Mouse (Mus musculus): Measurements from ENCODE around the gene Git2. TPM values are rescaled to one million over a fixed set of nuclear protein-coding genes. Genes with fewer than 3 reads are reported as not detected.

The Git2 gene
- polyA plus RNA-seq, 1 experiment from 2014 or later, result 29.9 TPM

GRCm38 (mm10) chr5:114720784-114721183, 54.5 kb downstream of the Git2 start:
- H3K27ac ChIP-seq (ENCODE audit: low read length), result no peak overlapping the region

GRCm38 (mm10) chr5:114719928-114720270, 55.4 kb downstream of the Git2 start:
- WGBS, result 94% methylated on average over 6 of the region's 6 CpGs
- no peaks in the 10 kb centered on the region; the same call in 1 of the 2 replicates for H3K36me3 ChIP-seq (ENCODE audit: control insufficient read depth, insufficient read depth, low read length)

More at GRCm38 (mm10) chr5:114720784-114721183, 54.5 kb downstream of the Git2 start:
- peaks cover 5% of the 10 kb centered on the region; the same call in 1 of the 2 replicates for H3K4me1 ChIP-seq (ENCODE audit: control insufficient read depth, insufficient read depth, low read length)
- no peaks in the 10 kb centered on the region for H3K27me3 ChIP-seq (replicated peaks; ENCODE audit: control insufficient read depth, insufficient read depth, low read length)
- WGBS, result 91% methylated on average over 11 of the region's 11 CpGs
- ATAC-seq, result no peak
- no peak overlapping the region for H3K4me3 ChIP-seq (ENCODE audit: low read length)
- H3K4me2 ChIP-seq (ENCODE audit: low read depth, low read length), result no peak overlapping the region
- H3K9me3 ChIP-seq (ENCODE audit: control insufficient read depth, low read length), result peaks cover 4% of the 10 kb centered on the region; the same call in 1 of the 2 replicates
- H3K9ac ChIP-seq (ENCODE audit: low read depth, low read length), result no peak overlapping the region
- no peaks in the 10 kb centered on the region; the same call in 1 of the 2 replicates for H3K36me3 ChIP-seq (ENCODE audit: control insufficient read depth, insufficient read depth, low read length)

GRCm38 (mm10) chr5:114719003-114719927, 56.1 kb downstream of the Git2 start:
- no peak overlapping the region for H3K4me2 ChIP-seq (ENCODE audit: low read depth, low read length)

More at GRCm38 (mm10) chr5:114719928-114720270, 55.4 kb downstream of the Git2 start:
- ATAC-seq, result no peak
- no peak overlapping the region for H3K4me3 ChIP-seq (ENCODE audit: low read length)
- no peak overlapping the region for H3K4me2 ChIP-seq (ENCODE audit: low read depth, low read length)
- H3K27me3 ChIP-seq (replicated peaks; ENCODE audit: control insufficient read depth, insufficient read depth, low read length), result no peaks in the 10 kb centered on the region
- no peak overlapping the region for H3K27ac ChIP-seq (ENCODE audit: low read length)
- peaks cover 4% of the 10 kb centered on the region; the same call in 1 of the 2 replicates for H3K9me3 ChIP-seq (ENCODE audit: control insufficient read depth, low read length)
- H3K9ac ChIP-seq (ENCODE audit: low read depth, low read length), result no peak overlapping the region
- H3K4me1 ChIP-seq (ENCODE audit: control insufficient read depth, insufficient read depth, low read length), result peaks cover 5% of the 10 kb centered on the region; the same call in 1 of the 2 replicates

DNA sequence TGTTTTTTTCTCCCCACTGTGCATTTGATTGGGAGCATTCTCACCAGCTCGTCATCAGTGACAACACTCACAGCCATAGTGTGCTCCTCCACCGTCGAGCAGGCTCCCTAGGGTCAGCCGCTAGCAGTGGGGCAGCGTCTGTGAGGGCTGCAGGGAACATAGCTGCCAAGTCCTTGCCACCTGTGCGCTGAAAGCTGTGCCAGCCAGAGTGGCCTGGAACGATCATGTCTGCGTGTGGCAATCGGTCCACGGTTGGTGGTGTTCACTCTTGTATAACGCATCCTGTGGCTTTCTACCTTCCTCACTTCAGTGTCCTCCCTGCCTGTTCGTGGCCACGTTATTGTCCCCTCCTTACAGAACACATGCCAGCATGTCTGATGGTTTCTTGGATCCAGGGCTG, 56.8 kb downstream of the Git2 start:
- no peak overlapping the region for H3K4me3 ChIP-seq (ENCODE audit: low read length)
- H3K9ac ChIP-seq (ENCODE audit: low read depth, low read length), result no peak overlapping the region
- no peaks in the 10 kb centered on the region for H3K9me3 ChIP-seq (ENCODE audit: control insufficient read depth, low read length)
- no peaks in the 10 kb centered on the region; the same call in 1 of the 2 replicates for H3K36me3 ChIP-seq (ENCODE audit: control insufficient read depth, insufficient read depth, low read length)
- H3K27ac ChIP-seq (ENCODE audit: low read length), result peak overlapping the region; percentile 33; the same call in 1 of the 2 replicates
- H3K4me2 ChIP-seq (ENCODE audit: low read depth, low read length), result no peak overlapping the region
- ATAC-seq, result no peak
- 88% methylated on average over 13 of the region's 13 CpGs for WGBS
- peaks cover 5% of the 10 kb centered on the region; the same call in 1 of the 2 replicates for H3K4me1 ChIP-seq (ENCODE audit: control insufficient read depth, insufficient read depth, low read length)
- no peaks in the 10 kb centered on the region for H3K27me3 ChIP-seq (replicated peaks; ENCODE audit: control insufficient read depth, insufficient read depth, low read length)

More at GRCm38 (mm10) chr5:114719003-114719927, 56.1 kb downstream of the Git2 start:
- Histone ChIP-seq H3K27me3 (replicated peaks; ENCODE audit: control insufficient read depth, insufficient read depth, low read length) (no peaks in the 10 kb centered on the region), H3K4me1 (ENCODE audit: control insufficient read depth, insufficient read depth, low read length) (peaks cover 5% of the 10 kb centered on the region; the same call in 1 of the 2 replicates), H3K9ac (ENCODE audit: low read depth, low read length) (no peak overlapping the region), H3K4me3 (ENCODE audit: low read length) (no peak overlapping the region), H3K27ac (ENCODE audit: low read length) (peak overlapping the region; percentile 33; the same call in 1 of the 2 replicates), H3K9me3 (ENCODE audit: control insufficient read depth, low read length) (peaks cover 2% of the 10 kb centered on the region; the same call in 1 of the 2 replicates), H3K36me3 (ENCODE audit: control insufficient read depth, insufficient read depth, low read length) (no peaks in the 10 kb centered on the region; the same call in 1 of the 2 replicates)
- 70% methylated on average over 20 of the region's 20 CpGs for WGBS
- peak; percentile 97 for ATAC-seq

DNA sequence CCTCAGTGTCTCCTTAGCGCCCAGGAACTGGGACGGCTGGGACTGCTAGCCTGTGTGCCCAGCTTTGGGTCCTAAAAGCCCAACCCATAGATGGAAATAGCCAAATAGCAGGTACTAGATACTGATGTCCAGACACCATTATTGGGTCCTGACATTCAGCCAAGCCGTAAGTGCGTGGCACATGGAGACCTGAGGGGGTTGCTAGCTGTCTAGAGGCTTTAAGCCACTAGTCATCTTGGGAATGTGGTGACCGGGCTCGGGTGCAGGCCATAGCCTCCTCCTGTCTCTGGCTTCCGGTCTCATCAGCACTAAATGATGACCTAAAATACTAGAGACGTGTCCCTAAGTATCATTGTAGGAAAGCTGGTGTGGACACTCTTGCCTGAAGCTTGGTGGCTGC, 57.4 kb downstream of the Git2 start:
- no peak overlapping the region for H3K9ac ChIP-seq (ENCODE audit: low read depth, low read length)
- H3K27me3 ChIP-seq (replicated peaks; ENCODE audit: control insufficient read depth, insufficient read depth, low read length), result no peaks in the 10 kb centered on the region
- no peaks in the 10 kb centered on the region for H3K9me3 ChIP-seq (ENCODE audit: control insufficient read depth, low read length)
- H3K27ac ChIP-seq (ENCODE audit: low read length), result no peak overlapping the region
- H3K36me3 ChIP-seq (ENCODE audit: control insufficient read depth, insufficient read depth, low read length), result peaks cover 2% of the 10 kb centered on the region; the same call in 1 of the 2 replicates
- H3K4me1 ChIP-seq (ENCODE audit: control insufficient read depth, insufficient read depth, low read length), result peaks cover 5% of the 10 kb centered on the region; the same call in 1 of the 2 replicates
- H3K4me3 ChIP-seq (ENCODE audit: low read length), result no peak overlapping the region
- 93% methylated on average over 8 of the region's 8 CpGs for WGBS
- H3K4me2 ChIP-seq (ENCODE audit: low read depth, low read length), result no peak overlapping the region
- no peak for ATAC-seq

GRCm38 (mm10) chr5:114717292-114717691, 58.0 kb downstream of the Git2 start:
- Histone ChIP-seq H3K27me3 (replicated peaks; ENCODE audit: control insufficient read depth, insufficient read depth, low read length) (no peaks in the 10 kb centered on the region), H3K9me3 (ENCODE audit: control insufficient read depth, low read length) (no peaks in the 10 kb centered on the region), H3K4me3 (ENCODE audit: low read length) (no peak overlapping the region), H3K36me3 (ENCODE audit: control insufficient read depth, insufficient read depth, low read length) (peaks cover 2% of the 10 kb centered on the region; the same call in 1 of the 2 replicates), H3K4me2 (ENCODE audit: low read depth, low read length) (no peak overlapping the region), H3K4me1 (ENCODE audit: control insufficient read depth, insufficient read depth, low read length) (peaks cover 5% of the 10 kb centered on the region; the same call in 1 of the 2 replicates), H3K9ac (ENCODE audit: low read depth, low read length) (no peak overlapping the region), H3K27ac (ENCODE audit: low read length) (no peak overlapping the region)
- ATAC-seq, result no peak
- 92% methylated on average over 12 of the region's 12 CpGs for WGBS

DNA sequence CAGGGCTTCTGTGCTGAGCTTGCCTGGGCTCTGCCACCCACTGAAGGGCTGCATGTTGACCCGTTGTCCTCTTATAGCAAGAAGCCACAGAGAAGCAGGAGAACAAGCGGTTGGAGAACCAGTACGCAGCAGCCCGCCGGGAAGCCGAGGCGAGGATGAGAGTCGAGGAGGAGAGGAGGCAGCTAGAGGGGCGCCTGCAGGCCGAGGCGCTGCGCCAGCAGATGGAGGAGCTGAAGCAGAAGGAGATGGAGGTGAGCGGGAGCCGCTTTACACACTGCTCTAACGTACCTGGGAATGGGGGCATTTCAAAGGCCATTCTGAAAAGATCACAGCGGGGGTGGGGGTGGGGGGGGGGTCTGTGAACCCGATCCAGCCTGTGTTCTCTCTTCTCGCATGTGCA, 60.8 kb downstream of the Git2 start:
- Histone ChIP-seq H3K4me2 (ENCODE audit: low read depth, low read length) (no peak overlapping the region), H3K36me3 (ENCODE audit: control insufficient read depth, insufficient read depth, low read length) (peaks cover 4% of the 10 kb centered on the region; the same call in 1 of the 2 replicates), H3K27me3 (replicated peaks; ENCODE audit: control insufficient read depth, insufficient read depth, low read length) (no peaks in the 10 kb centered on the region), H3K27ac (ENCODE audit: low read length) (no peak overlapping the region), H3K4me3 (ENCODE audit: low read length) (no peak overlapping the region), H3K9ac (ENCODE audit: low read depth, low read length) (no peak overlapping the region), H3K4me1 (ENCODE audit: control insufficient read depth, insufficient read depth, low read length) (peaks cover 4% of the 10 kb centered on the region; the same call in 1 of the 2 replicates), H3K9me3 (ENCODE audit: control insufficient read depth, low read length) (no peaks in the 10 kb centered on the region)
- no peak for ATAC-seq
- WGBS, result 95% methylated on average over 18 of the region's 18 CpGs

- WGBS, result 92% methylated on average over 21 of the region's 21 CpGs
- Histone ChIP-seq H3K4me1 (ENCODE audit: control insufficient read depth, insufficient read depth, low read length) (peaks cover 5% of the 10 kb centered on the region; the same call in 1 of the 2 replicates), H3K27ac (ENCODE audit: low read length) (no peak overlapping the region), H3K27me3 (replicated peaks; ENCODE audit: control insufficient read depth, insufficient read depth, low read length) (no peaks in the 10 kb centered on the region), H3K4me3 (ENCODE audit: low read length) (no peak overlapping the region), H3K9ac (ENCODE audit: low read depth, low read length) (no peak overlapping the region), H3K36me3 (ENCODE audit: control insufficient read depth, insufficient read depth, low read length) (peaks cover 4% of the 10 kb centered on the region; the same call in 1 of the 2 replicates), H3K9me3 (ENCODE audit: control insufficient read depth, low read length) (no peaks in the 10 kb centered on the region), H3K4me2 (ENCODE audit: low read depth, low read length) (no peak overlapping the region)
- ATAC-seq, result no peak
Observed at GRCm38 (mm10) chr5:114709357-114709756, 66.0 kb downstream of the Git2 start.

DNA sequence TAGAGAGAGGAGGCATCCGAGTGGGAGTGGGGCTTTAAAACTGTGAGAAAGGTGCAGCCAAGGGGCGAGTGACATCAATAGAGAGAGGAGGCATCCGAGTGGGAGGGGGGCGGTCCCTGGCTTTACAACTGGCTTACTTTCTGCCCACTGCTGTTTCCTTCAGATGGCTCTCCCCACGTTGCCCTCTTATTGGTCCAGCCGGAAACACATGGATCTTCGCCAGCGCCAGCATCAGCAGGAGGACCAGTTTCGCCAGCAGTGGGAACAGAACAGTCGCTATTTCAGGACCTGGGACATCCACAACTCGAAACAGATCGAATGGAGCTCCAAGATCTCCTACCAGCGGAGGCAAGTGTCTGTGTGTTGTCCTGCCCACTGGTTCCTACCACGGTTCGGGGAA, 66.8 kb downstream of the Git2 start:
- no peak overlapping the region for H3K27ac ChIP-seq (ENCODE audit: low read length)
- no peak for ATAC-seq
- peak overlapping the region; percentile 76 for H3K9ac ChIP-seq (ENCODE audit: low read depth, low read length)
- peaks cover 5% of the 10 kb centered on the region; the same call in 1 of the 2 replicates for H3K4me1 ChIP-seq (ENCODE audit: control insufficient read depth, insufficient read depth, low read length)
- H3K9me3 ChIP-seq (ENCODE audit: control insufficient read depth, low read length), result no peaks in the 10 kb centered on the region
- H3K4me2 ChIP-seq (ENCODE audit: low read depth, low read length), result peak overlapping the region; percentile 66
- no peaks in the 10 kb centered on the region for H3K27me3 ChIP-seq (replicated peaks; ENCODE audit: control insufficient read depth, insufficient read depth, low read length)
- H3K36me3 ChIP-seq (ENCODE audit: control insufficient read depth, insufficient read depth, low read length), result peaks cover 4% of the 10 kb centered on the region; the same call in 1 of the 2 replicates
- WGBS, result 51% methylated on average over 15 of the region's 15 CpGs
- H3K4me3 ChIP-seq (ENCODE audit: low read length), result peak overlapping the region; percentile 75

Data from intestine, embryonic 16.5 days (tissue).